9 mouse cellular contexts compared by ENCODE assay signal in the genomic region with DNA sequence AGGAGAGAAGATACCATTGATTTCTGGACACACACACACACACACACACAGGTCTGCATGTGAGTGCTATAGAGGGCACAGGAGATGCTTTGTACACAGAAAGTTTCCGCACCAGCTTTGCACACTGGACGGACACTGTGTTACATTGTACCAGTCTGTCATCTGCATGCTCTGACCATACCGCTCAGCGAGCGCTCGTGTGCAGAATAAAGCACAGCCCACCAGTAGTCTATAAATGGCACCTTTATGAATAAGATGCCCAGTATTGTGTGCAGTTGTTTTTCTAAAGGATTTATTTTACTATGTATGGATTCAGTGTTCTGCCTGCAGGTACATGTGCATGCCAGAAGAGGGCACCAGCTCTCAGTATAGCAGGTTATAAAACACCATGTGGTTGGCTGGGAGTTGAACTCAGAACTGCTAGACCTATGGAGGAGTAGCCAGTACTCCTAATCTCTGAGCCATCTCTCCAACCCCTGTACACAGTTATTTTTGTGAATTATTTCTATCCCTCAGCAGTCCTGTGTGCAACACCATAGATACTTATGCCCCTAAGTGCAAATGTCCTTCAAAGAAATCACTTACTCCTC. TPM values are rescaled to one million over a fixed set of nuclear protein-coding genes. Genes with fewer than 3 reads are reported as not detected.
DNase-seq lines count a peak whose midpoint lies in the region; ATAC-seq and TF ChIP-seq lines count a peak whose summit lies in the region.
"Had no signal": no experiment of that assay in that cellular context is flagged by ENCODE, and none has a peak within 500 bp of the region (broad histone marks: within the 10 kb centered on the region; RNA-seq: fewer than 3 reads in every experiment).

No protein-coding gene starts in this region.

- H3K9ac ChIP-seq in hindbrain, embryonic 15.5 days = no peak overlapping the region
- no peak overlapping the region for H3K9ac ChIP-seq in hindbrain, embryonic 14.5 days
- no peak overlapping the region for H3K9ac ChIP-seq in liver, embryonic 14.5 days (replicated peaks)

- H3K4me2 ChIP-seq in hindbrain, embryonic 15.5 days = no peak overlapping the region
- no peak overlapping the region for H3K4me2 ChIP-seq in hindbrain, embryonic 14.5 days (replicated peaks)
- H3K4me2 ChIP-seq in liver, embryonic 14.5 days (ENCODE audit: low read depth) = no peak overlapping the region

- ATAC-seq in hindbrain, embryonic 15.5 days (ENCODE audit: low FRiP score, low read depth) = 0 out of 2 replicates have a peak, but pooled peaks have one; percentile 5
- no peak for ATAC-seq in hindbrain, embryonic 14.5 days (ENCODE audit: low FRiP score)
- peak; percentile 38; the same call in 1 of the 2 replicates for ATAC-seq in liver, embryonic 14.5 days (ENCODE audit: insufficient read depth)
- ATAC-seq in monocyte, adult 5-6 weeks (replicated peaks; ENCODE audit: insufficient number of reproducible peaks, low FRiP score, low TSS enrichment, poor library complexity, severe bottlenecking) = no peak

- H3K36me3 ChIP-seq in hindbrain, embryonic 15.5 days = peaks cover 87% of the 10 kb centered on the region
- peaks cover 96% of the 10 kb centered on the region for H3K36me3 ChIP-seq in hindbrain, embryonic 14.5 days (replicated peaks; ENCODE audit: control insufficient read depth, insufficient read depth)
- peaks cover 92% of the 10 kb centered on the region for H3K36me3 ChIP-seq in liver, embryonic 14.5 days (replicated peaks; ENCODE audit: control insufficient read depth, insufficient read depth, low read depth)

- H3K27me3 ChIP-seq in hindbrain, embryonic 15.5 days = no peaks in the 10 kb centered on the region
- H3K27me3 ChIP-seq in hindbrain, embryonic 14.5 days (ENCODE audit: control insufficient read depth, insufficient read depth, low read length) = no peaks in the 10 kb centered on the region
- no peaks in the 10 kb centered on the region for H3K27me3 ChIP-seq in liver, embryonic 14.5 days (ENCODE audit: control insufficient read depth, insufficient read depth, low read length)

- no peak for TF ChIP-seq EP300 in liver, embryonic 14.5 days (IDR thresholded peaks at IDR 0.05; ENCODE audit: low read depth)

- H3K4me1 ChIP-seq in hindbrain, embryonic 15.5 days (replicated peaks) = no peaks in the 10 kb centered on the region
- H3K4me1 ChIP-seq in hindbrain, embryonic 14.5 days (replicated peaks; ENCODE audit: control insufficient read depth, insufficient read depth, low read length) = no peaks in the 10 kb centered on the region
- no peaks in the 10 kb centered on the region for H3K4me1 ChIP-seq in liver, embryonic 14.5 days (replicated peaks; ENCODE audit: control insufficient read depth in 2 of 2, insufficient read depth in 2 of 2, low read length in 1 of 2)

- no peak overlapping the region for H3K4me3 ChIP-seq in hindbrain, embryonic 15.5 days
- no peak overlapping the region for H3K4me3 ChIP-seq in hindbrain, embryonic 14.5 days (replicated peaks; ENCODE audit: low read length)
- H3K4me3 ChIP-seq in liver, embryonic 14.5 days (ENCODE audit: insufficient read depth in 1 of 2, low read depth in 2 of 2, low read length in 2 of 2) = no peak overlapping the region

- WGBS in hindbrain, embryonic 15.5 days = 95% methylated on average over 6 of the region's 6 CpGs
- 98% methylated on average over 6 of the region's 6 CpGs for WGBS in hindbrain, embryonic 14.5 days
- 90% methylated on average over 6 of the region's 6 CpGs for WGBS in liver, embryonic 14.5 days (ENCODE audit: insufficient replicate concordance)

- no peaks in the 10 kb centered on the region for H3K9me3 ChIP-seq in hindbrain, embryonic 15.5 days
- no peaks in the 10 kb centered on the region for H3K9me3 ChIP-seq in hindbrain, embryonic 14.5 days (ENCODE audit: control insufficient read depth, low read length)
- no peaks in the 10 kb centered on the region for H3K9me3 ChIP-seq in liver, embryonic 14.5 days (ENCODE audit: control insufficient read depth, low read length)

- no peak overlapping the region for H3K27ac ChIP-seq in hindbrain, embryonic 15.5 days (replicated peaks)
- H3K27ac ChIP-seq in hindbrain, embryonic 14.5 days = no peak overlapping the region
- no peak overlapping the region for H3K27ac ChIP-seq in liver, embryonic 14.5 days

- peak; percentile 58 for TF ChIP-seq CTCF in liver, embryonic 14.5 days (IDR thresholded peaks at IDR 0.05; ENCODE audit: low read depth)

- DNase-seq in hindbrain, embryonic 14.5 days (ENCODE audit: low spot score) = no peak
- DNase-seq in B cell, adult 2 months = peak; percentile 11 to 15
- DNase-seq in R1 (ENCODE audit: low read depth, low spot score) = peak; percentile 71
- DNase-seq in liver, embryonic 14.5 days (ENCODE audit: low read depth in 3 of 3, low spot score in 3 of 3) = peak in 1 of 3 experiments; percentile 9
- DNase-seq in adrenal gland, adult 2 months = no peak
- DNase-seq in T-cell, adult 2 months (ENCODE audit: low spot score) = no peak
- DNase-seq: lung, postnatal 36 days had no signal

RNA-seq across cellular contexts. Expression of gene Pitrm1, which starts 28.1 kb away (rescaled TPM):
- polyA plus RNA-seq in hindbrain, embryonic 15.5 days (2015; fragmentation: Nextera tagmentation; extraction: Ambion mirVana) = 42.8 and 43.0 TPM in 2 replicates
- 48.2 and 53.7 TPM in 2 replicates for polyA plus RNA-seq in hindbrain, embryonic 14.5 days (2014; fragmentation: Nextera tagmentation; extraction: Ambion mirVana)
- polyA plus RNA-seq in liver, embryonic 14.5 days (2012; rRNA removed) = 42.6 and 61.9 TPM in 2 replicates
- polyA plus RNA-seq in liver, embryonic 14.5 days (2014; fragmentation: Nextera tagmentation; extraction: Ambion mirVana) = 104 and 113 TPM in 2 replicates
- 100 to 1,000 TPM; 151 to 236 TPM for total RNA-seq in adrenal gland, adult 2 months (2021)
- 43.4 and 50.8 TPM in 2 replicates for polyA plus RNA-seq in adrenal gland, adult 2 months (2012; rRNA removed)
- total RNA-seq in monocyte, adult 5-6 weeks (2017) = 23.4 to 36.8 TPM (median 25.4 TPM) in 3 replicates

Comparison
In these comparisons a context has a peak if more than half of its experiments do, and no peak if none do; other contexts are left out.
1. ATAC-seq: peak in hindbrain, embryonic 15.5 days (single experiment) and liver, embryonic 14.5 days (single experiment); none in hindbrain, embryonic 14.5 days (single experiment) and monocyte, adult 5-6 weeks (single experiment).
2. DNase-seq: peak in B cell, adult 2 months (2 of 2) and R1 (single experiment); none in hindbrain, embryonic 14.5 days (single experiment), adrenal gland, adult 2 months (single experiment) and T-cell, adult 2 months (single experiment).